Mouse (Mus musculus) CH12.LX (cell line): ENCODE measurements around the gene Clic5. TPM values are rescaled to one million over a fixed set of nuclear protein-coding genes. Genes with fewer than 3 reads are reported as not detected.

Experiments
- DNase-seq: peaks from one replicate; pipeline ENCODE4 v3.0.0-alpha.2; 2013; ENCODE audit errors: extremely low read depth
- H3K27ac ChIP-seq: 2 replicates; pipeline ENCODE4 v1.5.1; 2012; ENCODE audit warnings: low read depth, mild to moderate bottlenecking, control low read depth, moderate library complexity; ENCODE audit not compliant: insufficient read depth
- H3K27me3 ChIP-seq: replicated peaks from 2 replicates; pipeline ENCODE3; 2012; ENCODE audit warnings: inconsistent platforms
- H3K36me3 ChIP-seq, 2 experiments: replicated peaks in 1 of 2; 2 replicates each; pipeline versions ENCODE3 to v1.6.1; 2012; ENCODE audit warnings: inconsistent platforms in 1 of 2, low read length in 1 of 2, mild to moderate bottlenecking in 1 of 2, mixed read lengths in 1 of 2, moderate library complexity in 1 of 2; ENCODE audit not compliant: control insufficient read depth in 1 of 2, insufficient read depth in 1 of 2
- H3K4me1 ChIP-seq, 2 experiments: 2 replicates each; pipeline ENCODE4 v1.6.1; 2012; ENCODE audit warnings: inconsistent platforms in 1 of 2, moderate library complexity in 1 of 2; ENCODE audit not compliant: insufficient read depth in 2 of 2, control insufficient read depth in 1 of 2
- H3K4me2 ChIP-seq: 2 replicates; pipeline ENCODE4 v1.6.1; 2012; ENCODE audit warnings: low read depth, mild to moderate bottlenecking, control low read depth; ENCODE audit not compliant: poor library complexity, insufficient read depth, severe bottlenecking
- H3K4me3 ChIP-seq, 3 experiments: fragments of 150-350 bp in 1 of 3; sonication (generic) in 1 of 3; replicated peaks in 1 of 3; 2 replicates each; pipeline versions ENCODE3 to v1.5.1; 2011 to 2012; ENCODE audit warnings: low read depth in 2 of 3, low read length in 2 of 3, mild to moderate bottlenecking in 2 of 3, moderate library complexity in 2 of 3, control low read depth in 1 of 3, improper control_type of control experiment in 1 of 3, inconsistent platforms in 1 of 3, mixed read lengths in 1 of 3; ENCODE audit not compliant: poor library complexity in 1 of 3
- H3K79me2 ChIP-seq: replicated peaks from 2 replicates; pipeline ENCODE4 v1.6.1; 2012; ENCODE audit warnings: mild to moderate bottlenecking, moderate library complexity; ENCODE audit not compliant: control insufficient read depth, poor library complexity, insufficient read depth, severe bottlenecking; ENCODE audit errors: extremely low read depth
- H3K9ac ChIP-seq: 2 replicates; pipeline ENCODE4 v1.6.1; 2012; ENCODE audit warnings: low read depth, mild to moderate bottlenecking, control low read depth, moderate library complexity; ENCODE audit not compliant: insufficient read depth
- H3K9me3 ChIP-seq: replicated peaks from 2 replicates; pipeline ENCODE3; 2012; ENCODE audit warnings: low read length, inconsistent platforms, mixed read lengths
- BHLHE40 ChIP-seq: IDR thresholded peaks from 2 replicates; pipeline ENCODE4 v1.6.1; 2011; ENCODE audit warnings: mild to moderate bottlenecking, low read depth, low read length, improper control_type of control experiment
- CHD1 ChIP-seq: IDR thresholded peaks from 2 replicates; pipeline ENCODE4 v1.6.1; 2012; ENCODE audit warnings: low read depth, low read length, improper control_type of control experiment, inconsistent platforms
- CHD2 ChIP-seq: IDR thresholded peaks from 2 replicates; pipeline ENCODE4 v1.6.1; 2011; ENCODE audit warnings: low read length, improper control_type of control experiment
- EP300 ChIP-seq: IDR thresholded peaks from 2 replicates; pipeline ENCODE4 v1.6.1; 2011; ENCODE audit warnings: low read length, improper control_type of control experiment
- ETS1 ChIP-seq: conservative IDR thresholded peaks from 2 replicates; pipeline ENCODE4 v1.6.1; 2012; ENCODE audit warnings: low read depth, mild to moderate bottlenecking, inconsistent platforms, low read length, improper control_type of control experiment, moderate library complexity
- GABPA ChIP-seq: IDR thresholded peaks from 2 replicates; pipeline ENCODE4 v1.6.1; 2012; ENCODE audit warnings: low read depth, low read length, improper control_type of control experiment, inconsistent platforms; ENCODE audit not compliant: insufficient replicate concordance
- HCFC1 ChIP-seq: IDR thresholded peaks from 2 replicates; pipeline ENCODE4 v1.6.1; 2012; ENCODE audit warnings: low read depth, mild to moderate bottlenecking, inconsistent platforms, low read length, improper control_type of control experiment
- IRF4 ChIP-seq: IDR thresholded peaks from 2 replicates; pipeline ENCODE4 v1.6.1; 2014; ENCODE audit warnings: low read depth, mild to moderate bottlenecking, inconsistent platforms, low read length, improper control_type of control experiment
- JUN ChIP-seq: IDR thresholded peaks from 2 replicates; pipeline ENCODE4 v1.6.1; 2011; ENCODE audit warnings: low read depth, mild to moderate bottlenecking, low read length, improper control_type of control experiment, moderate library complexity; ENCODE audit not compliant: insufficient read depth
- JUND ChIP-seq: conservative IDR thresholded peaks from 2 replicates; pipeline ENCODE4 v1.6.1; 2011; ENCODE audit warnings: low read depth, low read length, improper control_type of control experiment
- KAT2A ChIP-seq: IDR thresholded peaks from 2 replicates; pipeline ENCODE4 v1.6.1; 2012; ENCODE audit warnings: low read length, improper control_type of control experiment, inconsistent platforms; ENCODE audit not compliant: insufficient replicate concordance
- MAFK ChIP-seq: IDR thresholded peaks from 2 replicates; pipeline ENCODE4 v1.6.1; 2011; ENCODE audit warnings: low read length, improper control_type of control experiment; ENCODE audit not compliant: insufficient replicate concordance
- MEF2A ChIP-seq: IDR thresholded peaks from 2 replicates; pipeline ENCODE4 v1.6.1; 2014; ENCODE audit warnings: low read depth, mild to moderate bottlenecking, inconsistent platforms, low read length, improper control_type of control experiment, borderline replicate concordance
- MYC ChIP-seq: IDR thresholded peaks from 2 replicates; pipeline ENCODE4 v1.6.1; 2011; ENCODE audit warnings: low read depth, mild to moderate bottlenecking, improper control_type of control experiment, low read length
- NELFE ChIP-seq: IDR thresholded peaks from 2 replicates; pipeline ENCODE4 v1.6.1; 2011; ENCODE audit warnings: low read depth, low read length, improper control_type of control experiment
- POLR2A ChIP-seq: IDR thresholded peaks from 2 replicates; pipeline ENCODE4 v1.6.1; 2011; ENCODE audit warnings: low read depth, mild to moderate bottlenecking, improper control_type of control experiment, low read length
- POLR2AphosphoS2 ChIP-seq: IDR thresholded peaks from 2 replicates; pipeline ENCODE4 v1.6.1; 2011; ENCODE audit warnings: low read depth, low read length, improper control_type of control experiment
- RAD21 ChIP-seq: IDR thresholded peaks from 2 replicates; pipeline ENCODE4 v1.6.1; 2011; ENCODE audit warnings: low read depth, mild to moderate bottlenecking, low read length, improper control_type of control experiment, moderate library complexity
- RCOR1 ChIP-seq: conservative IDR thresholded peaks from 2 replicates; pipeline ENCODE4 v1.6.1; 2012; ENCODE audit warnings: low read depth, mild to moderate bottlenecking, inconsistent platforms, low read length, improper control_type of control experiment
- SIN3A ChIP-seq: IDR thresholded peaks from 2 replicates; pipeline ENCODE4 v1.6.1; 2012; ENCODE audit warnings: low read length, improper control_type of control experiment, inconsistent platforms
- SMC3 ChIP-seq: IDR thresholded peaks from 2 replicates; pipeline ENCODE4 v1.6.1; 2011; ENCODE audit warnings: low read depth, low read length, improper control_type of control experiment
- TBP ChIP-seq: conservative IDR thresholded peaks from 2 replicates; pipeline ENCODE4 v1.6.1; 2011; ENCODE audit warnings: low read depth, low read length, improper control_type of control experiment
- UBTF ChIP-seq: IDR thresholded peaks from 2 replicates; pipeline ENCODE4 v1.6.1; 2012; ENCODE audit warnings: low read depth, mild to moderate bottlenecking, inconsistent platforms, low read length, improper control_type of control experiment, moderate library complexity
- USF1 ChIP-seq: IDR thresholded peaks from 2 replicates; pipeline ENCODE4 v1.6.1; 2014; ENCODE audit warnings: low read depth, mild to moderate bottlenecking, inconsistent platforms, low read length, improper control_type of control experiment
- USF2 ChIP-seq: conservative IDR thresholded peaks from 2 replicates; pipeline ENCODE4 v1.6.1; 2011; ENCODE audit warnings: low read depth, low read length, improper control_type of control experiment
- ZC3H11A ChIP-seq: IDR thresholded peaks from 2 replicates; pipeline ENCODE4 v1.6.1; 2012; ENCODE audit warnings: low read depth, mild to moderate bottlenecking, inconsistent platforms, low read length, improper control_type of control experiment
- ZKSCAN1 ChIP-seq: IDR thresholded peaks from 2 replicates; pipeline ENCODE4 v1.6.1; 2012; ENCODE audit warnings: low read depth, inconsistent platforms, low read length, improper control_type of control experiment, borderline replicate concordance
- ZNF384 ChIP-seq: IDR thresholded peaks from 2 replicates; pipeline ENCODE4 v1.6.1; 2012; ENCODE audit warnings: low read depth, low read length, improper control_type of control experiment, inconsistent platforms
- dilution Hi-C: fragments of 300-500 bp; cut with MboI; formaldehyde crosslinking; loops from 2 replicates; pipeline ENCODE4 v1.14.3; 2020; ENCODE audit warnings: low sequenced_read_pairs; ENCODE audit not compliant: extremely low pct_unique_long_range_greater_than_20kb, extremely low pct_ligation_motif_present
- in situ Hi-C: fragments of 300-500 bp; cut with MboI; formaldehyde crosslinking; loops from 3 replicates; pipeline ENCODE4 v1.14.3; 2019; ENCODE audit warnings: low sequenced_read_pairs, low pct_ligation_motif_present, low pct_unique_long_range_greater_than_20kb, mixed read lengths
- polyA plus RNA-seq: library from polyadenylated mRNA; unstranded; fragments of >175 nt; gene quantifications from 2 replicates; pipeline ENCODE4 v1.2.1, GENCODE M21; 2012; ENCODE audit warnings: low read depth; ENCODE audit not compliant: insufficient read length
- total RNA-seq, 2 experiments: library from RNA; depleted of rRNA; stranded (reverse); fragments of 300-350 nt in 1 of 2; fragments of >200 nt in 1 of 2; gene quantifications; 2 replicates each; pipeline ENCODE4 v1.2.3; 2012 to 2014

Clic5 gene
- total and polyA plus RNA-seq, 3 experiments: not detected

DNA sequence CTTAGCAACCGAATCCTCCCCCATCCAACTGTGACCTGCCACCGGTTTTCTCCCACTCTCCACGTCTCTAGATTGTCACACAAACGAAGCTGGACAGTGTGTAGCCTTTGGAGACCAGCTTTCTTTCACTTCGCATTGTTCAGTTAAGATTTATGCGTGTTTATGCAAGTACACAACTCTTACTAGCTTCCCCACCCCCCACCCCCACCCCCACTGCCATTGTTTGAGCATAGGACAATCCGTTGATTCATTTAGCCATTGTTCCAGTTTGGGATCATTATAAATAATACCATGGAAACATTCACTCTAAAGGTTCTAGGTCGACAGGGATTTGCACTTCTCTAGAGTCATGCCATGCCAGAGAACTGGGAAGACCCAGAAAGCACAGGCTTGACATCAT is 7.0 kb upstream of the Clic5 start:
- no peak for DNase-seq
- no peak for TF ChIP-seq MAFK
- no peak for TF ChIP-seq HCFC1
- no peak for TF ChIP-seq POLR2AphosphoS2
- TF ChIP-seq RAD21: no peak
- TF ChIP-seq USF1: no peak
- TF ChIP-seq SMC3: no peak
- TF ChIP-seq ZNF384: no peak
- TF ChIP-seq CHD2: no peak
- TF ChIP-seq BHLHE40: no peak
- no peak for TF ChIP-seq JUND
- TF ChIP-seq ZKSCAN1: no peak
- TF ChIP-seq KAT2A: no peak
- no peak for TF ChIP-seq POLR2A
- TF ChIP-seq USF2: no peak
- Histone ChIP-seq H3K36me3 (no peaks in the 10 kb centered on the region), H3K9me3 (peaks cover 7% of the 10 kb centered on the region), H3K27ac (no peak overlapping the region), H3K4me2 (no peak overlapping the region), H3K4me1 (no peaks in the 10 kb centered on the region), H3K27me3 (peaks cover 20% of the 10 kb centered on the region), H3K4me3 (no peak overlapping the region), H3K9ac (no peak overlapping the region), H3K79me2 (no peaks in the 10 kb centered on the region)
- in situ Hi-C loops (no loop called here), dilution Hi-C loops (no loop called here)

DNA sequence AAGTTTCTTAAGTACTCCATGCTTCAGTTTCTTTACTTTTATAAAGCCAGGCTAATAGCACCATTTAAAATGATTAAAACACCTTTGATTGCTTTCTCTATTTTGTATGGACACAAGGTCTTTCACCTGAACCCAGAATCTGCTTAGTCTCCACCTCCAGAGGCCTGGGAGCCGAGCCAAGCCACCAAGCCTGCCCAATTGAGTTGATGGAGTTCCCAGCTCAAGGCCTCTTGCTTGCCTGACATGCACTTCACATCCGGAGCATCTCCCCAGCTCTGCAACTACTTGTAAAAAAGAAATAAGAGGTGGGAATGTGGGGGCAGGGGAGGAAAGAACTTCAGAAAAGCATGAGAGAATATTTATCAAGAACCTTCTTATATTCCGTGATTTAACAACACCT is 1.5 kb upstream of the Clic5 start:
- H3K9me3 ChIP-seq: peaks cover 8% of the 10 kb centered on the region
- no peaks in the 10 kb centered on the region for H3K36me3 ChIP-seq
- no peak overlapping the region for H3K4me3 ChIP-seq
- H3K79me2 ChIP-seq: no peaks in the 10 kb centered on the region
- no peak overlapping the region for H3K9ac ChIP-seq
- no peak overlapping the region for H3K27ac ChIP-seq
- in situ Hi-C loops: no loop called here
- dilution Hi-C loops: no loop called here
- peaks cover 41% of the 10 kb centered on the region for H3K27me3 ChIP-seq
- DNase-seq: no peak
- no peak overlapping the region for H3K4me2 ChIP-seq
- TF ChIP-seq EP300 (no peak), ETS1 (no peak), JUN (no peak), CHD1 (no peak), ZKSCAN1 (no peak), RCOR1 (no peak), USF1 (no peak), IRF4 (no peak), ZC3H11A (no peak), NELFE (no peak), SMC3 (no peak), GABPA (no peak), KAT2A (no peak), TBP (no peak), POLR2AphosphoS2 (no peak), SIN3A (no peak), UBTF (no peak), MEF2A (no peak), MYC (no peak), USF2 (no peak)
- TF ChIP-seq, all 38 proteins: peak for 0
- H3K4me1 ChIP-seq: peaks cover 0 to 7% of the 10 kb centered on the region in 2 experiments; a peak in 2 of 4 replicates
